Mouse (Mus musculus): ENCODE results near the gene Ier2.
"Not testable (repeated sequence)": the region's sequence is repeated elsewhere in the genome, so short reads cannot be mapped to it uniquely, and the experiment has no call there.

Ier2 gene

DNA sequence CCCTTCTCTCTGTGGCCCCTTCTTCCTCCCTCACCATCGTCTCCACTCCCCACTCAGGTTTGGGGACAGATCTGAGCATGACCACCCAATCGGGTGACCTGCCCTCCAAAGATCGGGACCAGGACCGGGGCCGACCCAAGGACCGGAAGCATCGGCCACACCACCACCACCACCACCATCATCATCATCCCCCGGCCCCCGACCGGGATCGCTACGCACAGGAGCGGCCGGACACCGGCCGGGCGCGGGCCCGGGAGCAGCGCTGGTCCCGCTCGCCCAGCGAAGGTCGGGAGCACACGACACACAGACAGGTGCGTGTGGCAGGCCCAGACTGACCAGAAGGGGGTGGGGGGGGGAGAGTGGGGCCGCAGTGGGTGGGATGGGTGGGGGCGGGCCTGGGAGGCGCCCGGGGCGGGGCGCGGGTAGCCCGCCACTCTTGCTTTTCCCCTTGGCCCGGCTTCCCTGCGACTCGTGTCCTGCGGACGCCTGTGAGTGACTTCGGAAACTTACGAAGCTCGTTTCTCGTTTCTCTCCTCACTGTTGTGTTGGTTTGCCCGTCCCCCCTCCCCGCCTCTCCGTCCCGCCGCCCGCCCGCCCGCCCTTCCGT is 24.0 kb downstream of the Ier2 start:
- DNase-seq: peak; percentile 61 to 67

DNA sequence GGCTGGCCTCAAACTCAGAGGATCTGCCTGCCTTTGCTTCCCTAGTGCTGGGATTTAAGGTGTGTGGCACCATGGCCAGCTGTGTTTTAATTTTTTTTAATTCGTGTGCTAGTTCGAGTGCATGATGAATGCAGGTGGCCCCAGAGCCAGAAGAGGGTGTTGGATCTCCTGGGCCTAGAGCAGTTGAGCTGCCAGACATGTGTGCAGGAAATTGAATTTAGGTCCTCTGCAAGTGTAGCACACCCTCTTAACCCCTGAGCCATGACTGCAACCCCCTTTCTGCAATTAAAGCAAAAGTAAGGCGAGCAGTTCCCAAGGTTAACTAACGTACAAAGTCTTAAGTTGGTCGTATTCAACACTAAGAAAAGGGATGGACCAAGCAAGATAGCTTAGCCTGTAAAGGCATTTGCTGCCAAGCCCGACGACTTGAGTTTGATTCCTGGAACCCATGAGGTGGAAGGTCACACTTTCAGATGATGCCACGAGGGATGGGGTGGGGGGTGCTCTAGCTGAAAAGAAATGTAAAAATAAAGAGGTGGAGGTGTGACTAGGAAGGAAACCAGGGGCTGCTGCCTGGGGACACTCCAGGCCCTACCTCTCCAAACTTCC is 24.6 kb downstream of the Ier2 start:
- DNase-seq: peak in 1 of 2 experiments; percentile 36

GRCm38 (mm10) chr8:84636051-84636691 is 26.5 kb downstream of the Ier2 start:
- peak; percentile 66 to 68 for DNase-seq

DNA sequence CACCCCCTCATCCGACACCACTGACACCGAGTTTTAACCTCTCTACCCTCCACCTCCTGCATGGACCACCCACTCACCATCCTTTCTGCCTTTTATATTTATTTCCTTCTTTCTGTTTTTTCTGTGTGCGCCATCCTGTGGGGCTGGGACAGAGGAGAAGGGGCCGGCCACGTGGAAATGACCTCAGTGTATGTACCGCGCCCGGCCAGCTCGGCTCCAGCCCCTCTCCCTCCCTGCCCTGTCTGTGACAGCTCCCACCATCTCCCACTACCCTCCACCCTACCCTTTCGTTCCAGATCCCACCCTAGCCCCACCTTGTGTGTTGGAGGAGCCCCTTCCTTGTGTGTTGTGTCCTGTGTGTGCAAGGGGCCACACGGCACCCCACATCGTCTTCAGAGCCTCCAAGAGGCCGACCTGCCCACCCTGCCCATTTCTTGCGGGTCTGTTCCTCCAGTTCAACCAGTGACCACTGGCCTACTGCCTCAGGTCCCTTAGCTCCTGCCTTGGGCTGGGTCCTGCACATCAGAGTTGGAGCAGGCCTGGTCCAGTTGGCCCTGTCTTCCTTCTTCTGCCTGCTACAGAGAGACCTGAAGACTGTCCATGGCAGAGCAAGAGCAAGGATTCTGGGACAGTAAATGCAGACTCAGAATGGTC is 27.1 kb downstream of the Ier2 start:
- peak in 1 of 2 experiments; percentile 61 for DNase-seq

DNA sequence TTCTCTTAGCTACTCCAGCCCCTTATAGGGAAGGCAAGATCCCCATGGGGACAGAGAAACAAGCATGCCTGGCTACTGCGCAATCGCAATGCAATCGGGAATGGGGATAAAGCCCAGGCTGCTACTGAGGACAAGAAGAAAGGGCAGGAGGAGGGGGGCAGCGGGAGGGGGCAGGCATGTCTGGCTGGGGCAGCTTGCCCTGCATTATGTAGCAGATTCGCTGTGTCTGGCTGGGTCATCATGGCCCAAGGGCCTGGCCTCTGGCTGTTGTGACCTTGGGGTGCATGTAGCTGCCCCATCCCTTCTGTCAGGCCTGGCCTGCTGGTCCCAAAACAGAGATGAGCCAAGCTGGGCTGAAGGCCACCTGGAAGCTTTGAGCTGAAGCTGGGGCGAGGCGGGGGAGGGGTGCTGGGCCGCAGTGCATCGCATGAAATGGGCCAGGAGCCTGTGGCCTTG is 27.8 kb downstream of the Ier2 start:
- peak; percentile 98 to 99 for DNase-seq

DNA sequence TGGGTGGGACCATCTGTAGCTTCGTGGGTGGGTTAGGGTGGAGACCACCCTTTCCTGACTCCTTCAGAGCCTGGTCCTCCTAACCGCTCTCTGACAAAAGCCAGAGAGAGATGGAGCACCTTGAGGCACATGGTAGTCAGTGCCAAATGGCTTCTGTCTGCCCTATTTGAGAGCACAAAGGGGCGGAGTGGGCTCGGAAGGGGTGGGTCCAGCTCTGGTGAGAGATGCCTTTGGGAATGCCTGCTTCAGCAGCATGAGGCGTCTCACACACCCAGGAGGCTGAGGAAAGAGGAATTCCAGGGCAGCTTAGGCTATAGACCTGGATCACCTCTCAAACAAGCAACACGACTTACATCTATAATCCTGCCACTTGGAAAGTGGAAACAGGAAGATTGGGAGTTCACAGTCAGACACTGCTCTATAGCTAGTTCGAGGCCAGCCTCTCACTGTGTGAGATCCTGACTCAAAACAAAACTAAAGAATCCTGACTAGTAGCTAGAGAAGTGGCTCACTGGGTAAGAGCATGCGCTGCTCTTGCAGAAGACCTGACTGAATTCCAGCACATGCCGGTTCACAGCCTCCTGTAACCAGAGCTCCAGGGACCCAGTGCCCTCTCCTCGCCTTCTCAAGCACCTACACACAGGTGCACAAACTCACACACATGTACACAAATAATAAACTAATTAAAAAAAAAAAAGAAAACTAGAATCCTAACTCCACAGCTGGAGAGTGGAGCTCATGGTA is 28.6 kb downstream of the Ier2 start:
- DNase-seq: peak; percentile 43 to 53

- no peak for DNase-seq
Measured at GRCm38 (mm10) chr8:84631813-84632212, 30.8 kb downstream of the Ier2 start.

GRCm38 (mm10) chr8:84630145-84630544 is 32.5 kb downstream of the Ier2 start:
- DNase-seq: no peak

DNA sequence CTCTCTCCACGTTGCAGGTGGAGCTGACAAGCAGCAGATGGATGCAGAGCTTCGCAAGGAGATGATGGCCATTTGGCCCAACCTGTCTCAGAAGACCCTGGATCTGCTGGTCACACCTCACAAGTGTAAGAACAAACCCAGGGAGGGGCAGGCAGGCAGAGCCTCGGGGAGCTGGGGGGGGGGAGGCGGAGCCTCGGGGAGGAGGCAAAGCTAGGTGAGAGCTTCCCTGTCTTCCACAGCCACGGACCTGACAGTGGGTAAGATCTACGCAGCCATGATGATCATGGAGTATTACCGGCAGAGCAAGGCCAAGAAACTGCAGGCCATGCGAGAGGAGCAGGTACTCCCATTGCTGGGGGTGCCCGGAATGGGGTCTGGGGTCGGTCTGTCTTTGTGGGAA is 33.1 kb downstream of the Ier2 start:
- peak in 1 of 2 experiments; percentile 2 for DNase-seq

DNA sequence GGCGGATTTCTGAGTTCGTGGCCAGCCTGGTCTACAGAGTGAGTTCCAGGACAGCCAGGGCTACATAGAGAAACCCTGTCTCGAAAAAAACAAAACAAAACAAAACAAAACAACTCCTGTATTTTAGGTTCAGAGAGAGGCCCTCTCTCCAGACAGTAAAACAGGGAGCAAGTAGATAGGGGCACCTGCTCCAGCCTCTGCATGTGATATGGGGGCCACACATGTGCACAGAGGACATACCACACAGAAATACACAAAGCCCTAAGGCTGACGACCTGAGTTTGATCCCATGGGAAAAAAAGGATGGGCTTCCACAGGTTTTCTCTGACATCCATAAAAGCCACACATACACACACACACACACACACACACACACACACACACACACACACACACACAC is 39.2 kb downstream of the Ier2 start:
- not testable (repeated sequence) for DNase-seq

GRCm38 (mm10) chr8:84621102-84621625 is 41.5 kb downstream of the Ier2 start:
- no peak for DNase-seq

DNA sequence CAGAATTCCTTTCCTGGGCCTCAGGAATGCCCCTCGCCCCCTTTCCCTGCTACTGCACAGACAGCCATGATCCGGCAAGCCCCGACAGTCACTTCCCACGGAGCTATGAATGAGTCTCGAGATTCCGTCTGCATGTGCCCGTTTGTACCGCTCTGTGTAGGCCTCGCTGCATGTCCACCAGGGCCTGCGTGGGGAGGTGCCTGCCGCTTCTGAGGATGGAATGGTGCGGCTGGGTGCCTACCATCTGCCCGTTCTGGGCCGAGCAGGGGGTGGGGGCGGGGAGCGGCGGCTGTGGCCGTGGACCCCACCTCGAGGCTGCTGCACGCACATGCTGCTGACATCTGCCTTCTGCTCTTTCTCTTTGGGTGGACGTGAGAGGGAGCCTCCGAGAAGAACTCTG is 45.6 kb downstream of the Ier2 start:
- peak in 1 of 2 experiments; percentile 60 for DNase-seq

DNA sequence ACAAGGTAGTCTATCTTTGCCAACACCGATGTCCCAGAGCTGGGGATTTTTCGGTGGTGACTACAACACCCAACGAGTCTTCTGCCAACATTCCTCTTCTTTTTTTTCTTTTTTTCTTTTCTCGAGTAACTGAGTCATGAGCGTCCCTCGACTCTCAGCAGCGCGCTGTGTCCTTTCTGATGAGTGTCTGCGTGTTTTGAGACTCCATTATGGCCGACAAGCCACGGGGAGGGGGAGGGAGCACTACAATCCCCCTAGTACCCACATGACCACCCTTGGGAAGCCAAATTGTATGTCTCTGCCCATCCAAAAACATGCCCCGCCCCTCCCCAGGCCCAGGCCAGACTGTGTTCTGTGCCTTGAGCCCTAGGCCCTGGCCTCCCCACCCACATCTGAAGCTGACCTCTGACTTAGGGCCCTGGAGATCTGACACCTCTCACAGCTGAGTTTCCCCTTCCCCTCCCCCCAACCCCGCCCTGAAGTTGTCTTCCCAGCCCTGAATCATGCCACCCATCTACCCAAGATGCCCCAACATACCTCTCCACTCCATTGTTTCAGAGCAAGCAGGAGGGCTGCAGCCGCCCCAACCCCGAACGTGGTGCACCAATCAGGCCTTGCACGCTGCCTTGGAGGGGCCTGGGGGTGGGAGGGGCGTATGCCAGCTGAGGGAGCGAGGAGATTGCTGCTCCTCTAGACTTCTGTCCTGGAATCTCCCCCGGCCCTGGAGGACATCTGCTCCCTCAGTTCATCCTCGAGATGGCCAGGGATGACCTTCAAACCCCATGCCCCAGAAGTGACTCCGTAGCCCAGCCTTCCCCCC is 46.8 kb downstream of the Ier2 start:
- DNase-seq: peak in 1 of 2 experiments; percentile 38

- peak in 1 of 2 experiments; percentile 63 for DNase-seq
Measured at GRCm38 (mm10) chr8:84614512-84615223, 48.0 kb downstream of the Ier2 start.
